Mouse (Mus musculus) intestine, postnatal 0 days (tissue): Measurements from ENCODE around the gene Rrp1. TPM values are rescaled to one million over a fixed set of nuclear protein-coding genes. Genes with fewer than 3 reads are reported as not detected.
A peak's percentile ranks its signal among the peaks of the same experiment; 100 is the strongest.

Experiments used
- ATAC-seq: fragments of 200-750 bp; cut with Nextera tagmentation; 2 replicates; pipeline ENCODE4 v1.8.0; 2017; ENCODE audit warnings: mild to moderate bottlenecking, moderate TSS enrichment, moderate library complexity
- H3K27ac ChIP-seq: fragments of 300-500 bp; sonication (generic); 2 replicates; pipeline ENCODE4 v1.5.1; 2014; ENCODE audit warnings: mild to moderate bottlenecking, low read depth, low read length, moderate library complexity
- H3K27me3 ChIP-seq: fragments of 300-500 bp; sonication (generic); replicated peaks from 2 replicates; pipeline ENCODE4 v1.6.1; 2014; ENCODE audit warnings: low read length, mixed read lengths; ENCODE audit not compliant: control insufficient read depth, insufficient read depth
- H3K36me3 ChIP-seq: fragments of 300-500 bp; sonication (generic); 2 replicates; pipeline ENCODE4 v1.6.1; 2014; ENCODE audit warnings: mild to moderate bottlenecking, moderate library complexity; ENCODE audit not compliant: control insufficient read depth, insufficient read depth
- H3K4me1 ChIP-seq: fragments of 300-500 bp; sonication (generic); replicated peaks from 2 replicates; pipeline ENCODE4 v1.6.1; 2014; ENCODE audit warnings: antibody characterized with exemption, low read length, mixed read lengths; ENCODE audit not compliant: control insufficient read depth, insufficient read depth
- H3K4me2 ChIP-seq: fragments of 300-500 bp; sonication (generic); replicated peaks from 2 replicates; pipeline ENCODE4 v1.6.1; 2014; ENCODE audit warnings: low read depth, mild to moderate bottlenecking, moderate library complexity
- H3K4me3 ChIP-seq: fragments of 300-500 bp; sonication (generic); 2 replicates; pipeline ENCODE4 v1.5.1; 2014; ENCODE audit warnings: low read depth, low read length
- H3K9ac ChIP-seq: fragments of 300-500 bp; sonication (generic); 2 replicates; pipeline ENCODE4 v1.6.1; 2014; ENCODE audit warnings: mild to moderate bottlenecking, low read depth, low read length
- H3K9me3 ChIP-seq: fragments of 300-500 bp; sonication (generic); 2 replicates; pipeline ENCODE4 v1.6.1; 2016; ENCODE audit warnings: mixed run types; ENCODE audit not compliant: control insufficient read depth
- CTCF ChIP-seq: sonication (generic); IDR thresholded peaks from 2 replicates; pipeline ENCODE4 v1.5.1; 2016; ENCODE audit warnings: low read depth, mild to moderate bottlenecking, control low read depth, antibody characterized with exemption, moderate library complexity
- WGBS: fragments of 180-500 bp; shearing (Covaris S2); extraction: QIAGEN DNeasy Blood & Tissue Kit; methylation state at CpG from one replicate; pipeline ENCODE4 v1.1.7; 2014; 5-methylcytosine and 5-hydroxymethylcytosine counted together
- polyA plus RNA-seq: library from polyadenylated mRNA; unstranded; fragments of >200 nt; fragmentation: Nextera tagmentation; extraction: Ambion mirVana; gene quantifications from 2 replicates; pipeline ENCODE4 v1.2.1, GENCODE M21; 2015

Rrp1 gene
- polyA plus RNA-seq, 1 experiment from 2014 or later: 141 TPM

- Histone ChIP-seq H3K27ac (no peak overlapping the region), H3K27me3 (no peaks in the 10 kb centered on the region), H3K36me3 (peaks cover 75% of the 10 kb centered on the region), H3K4me2 (no peak overlapping the region), H3K9ac (no peak overlapping the region), H3K9me3 (no peaks in the 10 kb centered on the region), H3K4me3 (no peak overlapping the region), H3K4me1 (no peaks in the 10 kb centered on the region)
- WGBS: 93% methylated on average over 14 of the region's 14 CpGs
- no peak for ATAC-seq
- no peak for TF ChIP-seq CTCF
Measured at GRCm38 (mm10) chr10:78402301-78402922, 10.4 kb downstream of the Rrp1 start.

GRCm38 (mm10) chr10:78401127-78401526 is 11.7 kb downstream of the Rrp1 start:
- peaks cover 62% of the 10 kb centered on the region for H3K36me3 ChIP-seq

GRCm38 (mm10) chr10:78399090-78399657 is 13.7 kb downstream of the Rrp1 start:
- WGBS: 57% methylated on average over 17 of the region's 17 CpGs
- peaks cover 45% of the 10 kb centered on the region for H3K36me3 ChIP-seq
- H3K4me1 ChIP-seq: no peaks in the 10 kb centered on the region
- H3K27me3 ChIP-seq: no peaks in the 10 kb centered on the region
- ATAC-seq: no peak
- no peaks in the 10 kb centered on the region for H3K9me3 ChIP-seq
- H3K27ac ChIP-seq: no peak overlapping the region
- no peak for TF ChIP-seq CTCF
- no peak overlapping the region for H3K4me3 ChIP-seq
- H3K4me2 ChIP-seq: no peak overlapping the region
- H3K9ac ChIP-seq: no peak overlapping the region

More at GRCm38 (mm10) chr10:78401127-78401526, 11.7 kb downstream of the Rrp1 start:
- Histone ChIP-seq H3K4me2 (no peak overlapping the region), H3K4me3 (no peak overlapping the region), H3K9me3 (no peaks in the 10 kb centered on the region), H3K27ac (0 out of 2 replicates have a peak overlapping the region, but pooled peaks have one; percentile 21), H3K4me1 (no peaks in the 10 kb centered on the region), H3K9ac (no peak overlapping the region), H3K27me3 (no peaks in the 10 kb centered on the region)
- ATAC-seq: no peak
- WGBS: 71% methylated on average over 2 of the region's 2 CpGs
- no peak for TF ChIP-seq CTCF

GRCm38 (mm10) chr10:78396625-78396885 is 16.3 kb downstream of the Rrp1 start:
- no peak overlapping the region for H3K27ac ChIP-seq
- 60% methylated on average over 4 of the region's 4 CpGs for WGBS
- no peak overlapping the region for H3K4me3 ChIP-seq
- H3K4me1 ChIP-seq: no peaks in the 10 kb centered on the region
- ATAC-seq: no peak
- H3K27me3 ChIP-seq: 0 out of 2 replicates have a peak, but pooled peaks cover 4% of the 10 kb centered on the region
- no peak for TF ChIP-seq CTCF
- H3K9ac ChIP-seq: no peak overlapping the region
- H3K4me2 ChIP-seq: no peak overlapping the region
- H3K9me3 ChIP-seq: no peaks in the 10 kb centered on the region
- peaks cover 19% of the 10 kb centered on the region for H3K36me3 ChIP-seq

- Histone ChIP-seq H3K36me3 (peaks cover 14% of the 10 kb centered on the region), H3K27me3 (0 out of 2 replicates have a peak, but pooled peaks cover 6% of the 10 kb centered on the region), H3K9ac (no peak overlapping the region), H3K4me1 (no peaks in the 10 kb centered on the region), H3K4me2 (no peak overlapping the region), H3K9me3 (no peaks in the 10 kb centered on the region), H3K27ac (no peak overlapping the region), H3K4me3 (no peak overlapping the region)
- peak; percentile 90 for TF ChIP-seq CTCF
- 14% methylated on average over 17 of the region's 17 CpGs for WGBS
- peak; percentile 38; the same call in 1 of the 2 replicates for ATAC-seq
Measured at GRCm38 (mm10) chr10:78395819-78396624, 16.8 kb downstream of the Rrp1 start.

GRCm38 (mm10) chr10:78395377-78395776 is 17.5 kb downstream of the Rrp1 start:
- 88% methylated on average over 3 of the region's 3 CpGs for WGBS

More at GRCm38 (mm10) chr10:78395377-78395776, 17.5 kb downstream of the Rrp1 start:
- Histone ChIP-seq H3K27me3 (0 out of 2 replicates have a peak, but pooled peaks cover 10% of the 10 kb centered on the region), H3K9me3 (no peaks in the 10 kb centered on the region), H3K4me1 (no peaks in the 10 kb centered on the region), H3K27ac (no peak overlapping the region), H3K36me3 (0 out of 2 replicates have a peak, but pooled peaks cover 9% of the 10 kb centered on the region), H3K9ac (no peak overlapping the region), H3K4me2 (no peak overlapping the region), H3K4me3 (no peak overlapping the region)
- no peak for ATAC-seq
- TF ChIP-seq CTCF: no peak
